Mouse (Mus musculus) CD4-positive, CD25-positive, alpha-beta regulatory T cell, adult 2 months (primary cell): ENCODE measurements at regions not wholly inside any gene's neighbourhood (a gene's known extent, or its start where the extent isn't known, plus 50 kb on each side); places are given as distances from the start of the nearest gene placed in this dataset.
"Not testable (repeated sequence)": the region's sequence is repeated elsewhere in the genome, so short reads cannot be mapped to it uniquely, and the experiment has no call there.

Source experiments
- DNase-seq: peaks from one replicate; pipeline ENCODE4 v3.0.0-alpha.2; 2012; ENCODE audit warnings: low read depth, low spot score

- DNase-seq, result no peak
Observed at GRCm38 (mm10) chr14:15868520-15868919, 380.6 kb upstream of the Ngly1 start.

GRCm38 (mm10) chr14:15872013-15872412 lies 377.1 kb upstream of the Ngly1 start:
- no peak for DNase-seq

DNA sequence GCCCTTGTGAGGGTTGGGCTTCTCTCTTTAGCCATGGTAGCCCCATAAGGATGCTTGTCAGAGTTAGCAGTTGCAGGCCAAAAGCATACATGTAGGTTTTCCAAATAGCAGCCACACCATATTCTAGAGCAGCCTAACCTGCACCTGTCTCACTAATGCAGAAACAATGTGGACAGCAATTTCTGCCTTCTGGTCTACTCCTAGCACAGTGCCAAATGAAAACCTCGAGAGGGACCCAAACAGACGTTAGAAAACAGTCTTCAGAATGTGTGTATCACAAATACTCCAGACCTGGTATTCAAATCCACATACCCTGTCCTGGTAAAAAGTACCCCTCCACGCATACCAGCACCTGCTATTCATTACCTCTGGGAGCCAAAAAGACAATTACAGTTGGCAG lies 368.9 kb upstream of the Ngly1 start:
- DNase-seq, result no peak

GRCm38 (mm10) chr14:15881284-15881683 lies 367.8 kb upstream of the Ngly1 start:
- peak; percentile 86 for DNase-seq

- no peak for DNase-seq
Observed at GRCm38 (mm10) chr14:15884641-15885340, 364.3 kb upstream of the Ngly1 start.

GRCm38 (mm10) chr14:15897098-15897497 lies 352.0 kb upstream of the Ngly1 start:
- DNase-seq, result no peak

DNA sequence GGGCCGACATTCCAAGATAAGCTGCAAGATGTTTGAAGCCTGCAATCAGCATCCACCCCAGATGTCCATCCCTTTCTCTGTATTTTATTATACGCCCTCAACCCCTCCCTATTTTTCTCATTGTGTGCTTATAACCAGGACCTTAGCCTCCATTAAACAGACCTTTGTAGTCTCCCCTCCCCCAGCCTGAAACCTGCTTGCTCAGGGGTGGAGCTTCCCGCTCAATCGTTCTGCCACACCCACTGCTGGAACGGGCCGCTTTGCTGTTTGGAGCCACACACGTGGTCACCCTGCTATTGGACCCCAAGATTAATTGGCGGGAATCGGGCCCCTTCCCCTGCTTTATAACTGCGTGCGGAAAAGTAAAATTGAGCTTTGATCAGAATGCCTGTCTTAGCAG lies 342.7 kb upstream of the Ngly1 start:
- not testable (repeated sequence) for DNase-seq

- DNase-seq, result peak; percentile 20
Observed at GRCm38 (mm10) chr14:15913206-15913605, 335.9 kb upstream of the Ngly1 start.

DNA sequence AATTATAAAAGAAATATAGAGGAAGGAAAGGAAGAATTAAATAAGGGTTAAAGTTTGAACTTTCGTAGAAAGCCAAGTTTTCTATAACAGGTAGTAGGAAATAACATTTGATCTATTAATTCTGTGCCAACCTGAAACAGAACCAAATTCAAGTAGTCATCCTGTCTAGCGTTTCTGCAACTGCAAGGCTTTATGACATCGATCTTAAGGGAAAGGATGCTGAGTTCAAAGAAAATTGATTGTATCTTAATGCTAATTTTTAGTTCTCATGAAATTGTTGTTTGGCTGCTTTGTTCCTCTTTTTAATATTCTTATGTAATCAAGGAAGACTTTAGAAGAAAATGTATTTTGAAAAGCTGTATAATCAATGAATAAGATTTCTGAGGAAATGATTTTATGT lies 334.9 kb upstream of the Ngly1 start:
- peak; percentile 14 for DNase-seq

DNA sequence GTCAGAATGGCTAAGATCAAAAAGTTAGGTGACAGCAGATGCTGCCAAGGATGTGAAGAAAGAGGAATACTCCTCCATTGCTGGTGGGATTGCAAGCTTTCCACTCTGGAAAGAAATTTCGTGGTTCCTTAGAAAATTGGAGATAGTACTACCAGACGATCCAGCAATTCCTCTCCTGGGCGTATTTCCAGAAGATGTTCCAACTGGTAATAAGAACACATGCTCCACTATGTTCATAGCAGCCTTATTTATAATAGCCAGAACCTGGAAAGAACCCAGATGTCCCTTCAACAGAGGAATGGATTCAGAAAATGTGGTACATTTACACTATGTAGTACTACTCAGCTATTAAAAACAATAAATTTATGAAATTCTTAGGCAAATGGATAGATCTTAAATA lies 324.4 kb upstream of the Ngly1 start:
- DNase-seq, result not testable (repeated sequence)

DNA sequence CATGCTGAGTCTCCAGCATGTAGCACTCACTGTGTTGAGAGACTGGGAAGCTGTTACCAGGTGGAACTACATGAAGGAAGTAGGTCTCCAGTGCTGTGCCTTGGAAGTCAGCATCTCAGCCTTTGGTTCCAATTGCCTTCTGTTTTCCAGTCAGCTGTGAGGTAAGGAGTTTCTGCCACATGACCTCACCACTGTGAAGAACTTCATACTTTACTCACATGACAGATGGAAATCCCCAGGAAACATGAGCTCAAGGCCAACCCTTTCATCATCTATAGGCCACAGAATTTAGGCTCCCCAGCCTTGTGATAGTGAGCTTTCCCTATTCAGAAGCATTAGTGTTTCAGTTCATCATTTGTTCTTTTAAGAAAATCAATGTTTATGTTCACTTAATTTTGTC lies 314.4 kb upstream of the Ngly1 start:
- peak; percentile 55 for DNase-seq

- DNase-seq, result no peak
Observed at GRCm38 (mm10) chr14:15970321-15970720, 278.8 kb upstream of the Ngly1 start.

DNA sequence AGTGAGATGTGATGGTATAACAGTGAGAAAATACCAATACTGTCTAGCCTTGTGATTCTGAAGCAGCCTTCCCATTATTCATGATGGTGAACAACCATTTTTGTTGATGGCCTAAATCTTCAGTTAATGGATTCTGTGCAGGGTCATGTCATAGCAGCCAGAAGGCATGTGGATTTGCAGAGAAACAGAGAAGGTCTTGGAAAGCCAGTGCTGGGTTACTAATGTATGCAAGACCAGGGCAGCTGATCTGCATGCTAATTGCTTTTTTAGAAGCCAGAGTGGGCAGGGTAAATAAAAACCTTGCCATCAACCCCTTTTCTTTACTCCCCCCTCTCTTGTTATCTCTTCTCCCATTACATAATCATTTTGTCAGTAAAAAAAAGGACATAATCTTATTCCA lies 278.3 kb upstream of the Ngly1 start:
- no peak for DNase-seq

DNA sequence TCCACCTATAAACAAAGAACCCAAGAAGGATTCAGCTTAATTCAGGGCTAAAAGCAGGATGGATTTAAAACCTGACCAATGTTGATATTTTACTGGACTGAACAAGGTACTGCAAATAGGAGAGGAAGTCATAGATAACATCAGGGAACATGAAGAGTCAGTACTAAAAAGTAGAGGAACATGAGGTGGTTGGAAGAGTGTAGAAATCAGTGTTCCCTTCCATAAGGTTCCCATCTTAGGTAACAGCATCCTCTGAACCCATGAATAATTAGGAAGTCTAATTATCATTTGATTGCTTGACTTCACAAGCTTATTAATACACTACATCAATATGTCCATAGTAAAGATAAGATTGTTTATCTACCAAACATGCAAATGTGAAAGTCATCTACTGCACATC lies 277.8 kb upstream of the Ngly1 start:
- DNase-seq, result no peak

- DNase-seq, result no peak
Observed at GRCm38 (mm10) chr14:15977366-15977765, 271.7 kb upstream of the Ngly1 start.

GRCm38 (mm10) chr14:15978329-15978728 lies 270.8 kb upstream of the Ngly1 start:
- DNase-seq, result no peak

GRCm38 (mm10) chr14:16005409-16005808 lies 243.7 kb upstream of the Ngly1 start:
- no peak for DNase-seq

DNA sequence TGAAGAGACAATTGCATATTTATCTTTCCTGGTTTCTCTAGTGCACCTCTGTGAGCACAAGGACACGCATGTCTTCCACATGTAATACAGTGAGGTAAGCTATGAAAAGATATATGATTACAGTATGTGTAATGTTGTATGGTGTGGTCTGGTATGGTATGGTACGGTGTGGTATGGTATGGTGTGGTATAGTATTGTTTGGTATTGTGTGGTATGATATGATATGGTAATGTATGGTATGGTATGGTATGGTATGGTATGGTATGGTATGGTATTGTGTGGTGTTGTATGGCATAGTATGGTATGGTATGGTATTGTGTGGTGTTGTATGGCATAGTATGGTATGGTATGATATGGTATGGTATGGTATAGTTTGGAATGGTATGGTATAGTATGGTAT lies 242.1 kb upstream of the Ngly1 start:
- no peak for DNase-seq

- no peak for DNase-seq
Observed at GRCm38 (mm10) chr14:16009778-16010177, 239.3 kb upstream of the Ngly1 start.

- peak; percentile 43 for DNase-seq
Observed at GRCm38 (mm10) chr14:16023853-16024252, 225.2 kb upstream of the Ngly1 start.

- DNase-seq, result no peak
Observed at GRCm38 (mm10) chr14:16037771-16038170, 211.3 kb upstream of the Ngly1 start.

GRCm38 (mm10) chr14:16038336-16038735 lies 210.7 kb upstream of the Ngly1 start:
- no peak for DNase-seq

GRCm38 (mm10) chr14:16044466-16044865 lies 204.6 kb upstream of the Ngly1 start:
- no peak for DNase-seq

DNA sequence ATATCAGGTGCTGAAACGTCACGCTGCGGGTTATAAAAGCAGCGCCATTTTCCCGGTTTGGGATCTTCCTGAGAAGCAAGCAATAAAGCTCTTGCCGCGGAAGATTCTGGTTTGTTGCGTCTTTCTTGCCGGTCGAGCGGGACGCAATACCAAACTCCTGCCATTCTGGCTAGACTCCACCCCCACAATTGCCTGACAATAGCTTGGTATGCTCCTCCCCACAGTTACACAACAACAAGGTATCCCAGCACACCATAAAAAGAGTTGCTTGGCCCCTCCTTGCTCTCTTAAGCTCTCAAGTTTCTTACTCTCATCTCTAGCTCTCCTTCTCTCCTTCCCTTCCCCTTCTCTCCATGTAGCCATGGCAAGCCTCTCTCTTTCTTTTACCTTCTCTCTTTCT lies 176.5 kb upstream of the Ngly1 start:
- not testable (repeated sequence) for DNase-seq
